Mouse (Mus musculus): Measurements from ENCODE around the gene Adgrb3. TPM values are rescaled to one million over a fixed set of nuclear protein-coding genes. Genes with fewer than 3 reads are reported as not detected.

Adgrb3 gene
- total and polyA plus RNA-seq, 2 experiments from 2014 or later: 54.6 to 90.7 TPM

GRCm38 (mm10) chr1:25830757-25831520 lies 1.4 kb upstream of the Adgrb3 start:
- Histone ChIP-seq H3K4me1 (ENCODE audit: insufficient read depth, low read length) (no peaks in the 10 kb centered on the region), H3K9ac (replicated peaks; ENCODE audit: low read length, poor library complexity, severe bottlenecking) (peak overlapping the region; percentile 79), H3K27me3 (ENCODE audit: insufficient read depth, low read length) (no peaks in the 10 kb centered on the region), H3K4me3 (ENCODE audit: low read depth, low read length) (peak overlapping the region; percentile 67), H3K4me2 (ENCODE audit: low read depth, low read length, poor library complexity, severe bottlenecking) (peak overlapping the region; percentile 54), H3K9me3 (ENCODE audit: low read length) (no peaks in the 10 kb centered on the region), H3K27ac (ENCODE audit: low read depth, low read length) (peak overlapping the region; percentile 88), H3K36me3 (ENCODE audit: insufficient read depth, low read length) (no peaks in the 10 kb centered on the region)
- WGBS: 1% methylated on average over 15 of the region's 15 CpGs
- no peak for TF ChIP-seq CTCF (IDR thresholded peaks at IDR 0.05)
- DNase-seq (ENCODE audit: low spot score) (peak; percentile 38), ATAC-seq (ENCODE audit: low FRiP score) (no peak)

GRCm38 (mm10) chr1:25829921-25830751 lies 629 bp upstream of the Adgrb3 start:
- H3K4me1 ChIP-seq (ENCODE audit: insufficient read depth, low read length): no peaks in the 10 kb centered on the region
- peak overlapping the region; percentile 67 for H3K4me3 ChIP-seq (ENCODE audit: low read depth, low read length)
- peak; percentile 81 for ATAC-seq (ENCODE audit: low FRiP score)
- H3K9me3 ChIP-seq (ENCODE audit: low read length): no peaks in the 10 kb centered on the region
- peak overlapping the region; percentile 54 for H3K4me2 ChIP-seq (ENCODE audit: low read depth, low read length, poor library complexity, severe bottlenecking)
- DNase-seq (ENCODE audit: low spot score): peak; percentile 88
- 0% methylated on average over 37 of the region's 99 CpGs for WGBS
- no peaks in the 10 kb centered on the region for H3K36me3 ChIP-seq (ENCODE audit: insufficient read depth, low read length)
- peak overlapping the region; percentile 88 for H3K27ac ChIP-seq (ENCODE audit: low read depth, low read length)
- peak overlapping the region; percentile 79 for H3K9ac ChIP-seq (replicated peaks; ENCODE audit: low read length, poor library complexity, severe bottlenecking)
- TF ChIP-seq CTCF (IDR thresholded peaks at IDR 0.05): no peak
- no peaks in the 10 kb centered on the region for H3K27me3 ChIP-seq (ENCODE audit: insufficient read depth, low read length)

GRCm38 (mm10) chr1:25828071-25828755 lies 1.3 kb downstream of the Adgrb3 start:
- Histone ChIP-seq H3K27ac (ENCODE audit: low read depth, low read length) (no peak overlapping the region; the same call in 1 of the 2 replicates), H3K4me1 (ENCODE audit: insufficient read depth, low read length) (0 out of 2 replicates have a peak, but pooled peaks cover 7% of the 10 kb centered on the region), H3K4me2 (ENCODE audit: low read depth, low read length, poor library complexity, severe bottlenecking) (peak overlapping the region; percentile 54), H3K27me3 (ENCODE audit: insufficient read depth, low read length) (no peaks in the 10 kb centered on the region), H3K9ac (replicated peaks; ENCODE audit: low read length, poor library complexity, severe bottlenecking) (peak overlapping the region; percentile 79), H3K4me3 (ENCODE audit: low read depth, low read length) (peak overlapping the region; percentile 67), H3K36me3 (ENCODE audit: insufficient read depth, low read length) (no peaks in the 10 kb centered on the region), H3K9me3 (ENCODE audit: low read length) (no peaks in the 10 kb centered on the region)
- DNase-seq (ENCODE audit: low spot score) (peak; percentile 51), ATAC-seq (ENCODE audit: low FRiP score) (no peak)
- TF ChIP-seq CTCF (IDR thresholded peaks at IDR 0.05): no peak
- WGBS: 17% methylated on average over 9 of the region's 9 CpGs

- H3K27me3 ChIP-seq (ENCODE audit: insufficient read depth, low read length): no peaks in the 10 kb centered on the region
- DNase-seq (ENCODE audit: low spot score): peak; percentile 32
- 0 out of 2 replicates have a peak, but pooled peaks cover 7% of the 10 kb centered on the region for H3K4me1 ChIP-seq (ENCODE audit: insufficient read depth, low read length)
- H3K36me3 ChIP-seq (ENCODE audit: insufficient read depth, low read length): no peaks in the 10 kb centered on the region
- WGBS: 15% methylated on average over 9 of the region's 9 CpGs
- no peak for TF ChIP-seq CTCF (IDR thresholded peaks at IDR 0.05)
- H3K4me3 ChIP-seq (ENCODE audit: low read depth, low read length): peak overlapping the region; percentile 67
- H3K9ac ChIP-seq (replicated peaks; ENCODE audit: low read length, poor library complexity, severe bottlenecking): peak overlapping the region; percentile 48
- ATAC-seq (ENCODE audit: low FRiP score): no peak
- H3K27ac ChIP-seq (ENCODE audit: low read depth, low read length): no peak overlapping the region; the same call in 1 of the 2 replicates
- H3K4me2 ChIP-seq (ENCODE audit: low read depth, low read length, poor library complexity, severe bottlenecking): peak overlapping the region; percentile 54
- no peaks in the 10 kb centered on the region for H3K9me3 ChIP-seq (ENCODE audit: low read length)
Observed at GRCm38 (mm10) chr1:25827436-25827835, 2.1 kb downstream of the Adgrb3 start.

GRCm38 (mm10) chr1:25826771-25827170 lies 2.7 kb downstream of the Adgrb3 start:
- 2% methylated on average over 7 of the region's 7 CpGs for WGBS
- no peaks in the 10 kb centered on the region for H3K27me3 ChIP-seq (ENCODE audit: insufficient read depth, low read length)
- H3K36me3 ChIP-seq (ENCODE audit: insufficient read depth, low read length): no peaks in the 10 kb centered on the region
- peak overlapping the region; percentile 43; the same call in 1 of the 2 replicates for H3K27ac ChIP-seq (ENCODE audit: low read depth, low read length)
- ATAC-seq (ENCODE audit: low FRiP score) (no peak), DNase-seq (ENCODE audit: low spot score) (peak; percentile 80)
- H3K4me3 ChIP-seq (ENCODE audit: low read depth, low read length): peak overlapping the region; percentile 67
- peak overlapping the region; percentile 54 for H3K4me2 ChIP-seq (ENCODE audit: low read depth, low read length, poor library complexity, severe bottlenecking)
- TF ChIP-seq CTCF (IDR thresholded peaks at IDR 0.05): peak; percentile 80
- 0 out of 2 replicates have a peak, but pooled peaks cover 7% of the 10 kb centered on the region for H3K4me1 ChIP-seq (ENCODE audit: insufficient read depth, low read length)
- H3K9ac ChIP-seq (replicated peaks; ENCODE audit: low read length, poor library complexity, severe bottlenecking): peak overlapping the region; percentile 48; the same call in 1 of the 2 replicates
- no peaks in the 10 kb centered on the region for H3K9me3 ChIP-seq (ENCODE audit: low read length)
